Mouse (Mus musculus): Measurements from ENCODE around the gene Nono. TPM values are rescaled to one million over a fixed set of nuclear protein-coding genes. Genes with fewer than 3 reads are reported as not detected.

Gene Nono
- 100 to 1,000 TPM; 132 to 144 TPM for total RNA-seq (2021)
- long read RNA-seq, experiment 1, transcript Nono-201 (12 exons, 2,562 nt) = major isoform, 63 of 89 reads
- long read RNA-seq, experiment 1, partial matches to known transcripts = 16 of 89 reads
- long read RNA-seq, experiment 1, other reads (novel, unspliced or antisense) = 9 of 89 reads
- long read RNA-seq, experiment 2, transcript Nono-201 (12 exons, 2,562 nt) = major isoform, 62 of 88 reads
- long read RNA-seq, experiment 2, partial matches to known transcripts = 10 of 88 reads
- long read RNA-seq, experiment 2, other reads (novel, unspliced or antisense) = 16 of 88 reads

- peak; percentile 49 for TF ChIP-seq CTCF (conservative IDR thresholded peaks at IDR 0.05)
- Histone ChIP-seq H3K27ac (peak within 1 kb of the TSS; percentile 97), H3K4me3 (peak within 1 kb of the TSS; percentile 74)
- peak; percentile 77 to 92 for DNase-seq (ENCODE audit: low spot score in 2 of 2)
Observed at GRCm38 (mm10) chrX:101429142-101429949, at the start of gene Nono. TSS of gene Nono (plus strand) at chrX:101429318.

- Histone ChIP-seq H3K27ac (no peak overlapping the region), H3K4me3 (no peak overlapping the region)
- no peak for DNase-seq (ENCODE audit: low spot score in 2 of 2)
- TF ChIP-seq CTCF (conservative IDR thresholded peaks at IDR 0.05) = no peak
Observed at GRCm38 (mm10) chrX:101379744-101380143, 49.4 kb upstream of the Nono start.

GRCm38 (mm10) chrX:101383455-101383854 is 45.7 kb upstream of the Nono start:
- peak in 1 of 2 experiments; percentile 11 for DNase-seq (ENCODE audit: low spot score in 2 of 2)
- Histone ChIP-seq H3K27ac (peak overlapping the region; percentile 61; the same call in 1 of the 2 replicates), H3K4me3 (no peak overlapping the region)
- TF ChIP-seq CTCF (conservative IDR thresholded peaks at IDR 0.05) = no peak

GRCm38 (mm10) chrX:101384439-101385137 is 44.5 kb upstream of the Nono start:
- DNase-seq (ENCODE audit: low spot score in 2 of 2) = no peak
- H3K4me3 ChIP-seq = peak overlapping the region; percentile 45
- TF ChIP-seq CTCF (conservative IDR thresholded peaks at IDR 0.05) = no peak
- H3K27ac ChIP-seq = peak overlapping the region; percentile 61

GRCm38 (mm10) chrX:101386222-101386621 is 42.9 kb upstream of the Nono start:
- TF ChIP-seq CTCF (conservative IDR thresholded peaks at IDR 0.05) = no peak
- H3K27ac ChIP-seq = no peak overlapping the region
- DNase-seq (ENCODE audit: low spot score in 2 of 2) = no peak
- no peak overlapping the region for H3K4me3 ChIP-seq

GRCm38 (mm10) chrX:101388866-101389537 is 40.1 kb upstream of the Nono start:
- TF ChIP-seq CTCF (conservative IDR thresholded peaks at IDR 0.05) = no peak
- Histone ChIP-seq H3K4me3 (no peak overlapping the region), H3K27ac (peak overlapping the region; percentile 75)
- peak in 1 of 2 experiments; percentile 19 for DNase-seq (ENCODE audit: low spot score in 2 of 2)

- H3K4me3 ChIP-seq = no peak overlapping the region
- H3K27ac ChIP-seq = no peak overlapping the region
- DNase-seq (ENCODE audit: low spot score in 2 of 2) = no peak
- no peak for TF ChIP-seq CTCF (conservative IDR thresholded peaks at IDR 0.05)
Observed at GRCm38 (mm10) chrX:101394341-101394740, 34.8 kb upstream of the Nono start.

- TF ChIP-seq CTCF (conservative IDR thresholded peaks at IDR 0.05) = no peak
Observed at GRCm38 (mm10) chrX:101396459-101396858, 32.7 kb upstream of the Nono start.

GRCm38 (mm10) chrX:101418946-101419724 is 10.0 kb upstream of the Nono start:
- DNase-seq (ENCODE audit: low spot score in 2 of 2) = peak; percentile 28 to 47
- TF ChIP-seq CTCF (conservative IDR thresholded peaks at IDR 0.05) = peak; percentile 68
- H3K27ac ChIP-seq = peak overlapping the region; percentile 89
- H3K4me3 ChIP-seq = peak overlapping the region; percentile 67

More at GRCm38 (mm10) chrX:101396459-101396858, 32.7 kb upstream of the Nono start:
- DNase-seq (ENCODE audit: low spot score in 2 of 2) = no peak
- no peak overlapping the region for H3K4me3 ChIP-seq
- no peak overlapping the region for H3K27ac ChIP-seq

- Histone ChIP-seq H3K4me3 (peak overlapping the region; percentile 67), H3K27ac (peak overlapping the region; percentile 89)
- TF ChIP-seq CTCF (conservative IDR thresholded peaks at IDR 0.05) = 0 out of 2 replicates have a peak, but pooled peaks have one; percentile 8
- DNase-seq (ENCODE audit: low spot score in 2 of 2) = peak; percentile 79 to 89
Observed at GRCm38 (mm10) chrX:101419725-101420699, 9.1 kb upstream of the Nono start.
